10 mouse cellular contexts compared by ENCODE assay signal in the genomic region with DNA sequence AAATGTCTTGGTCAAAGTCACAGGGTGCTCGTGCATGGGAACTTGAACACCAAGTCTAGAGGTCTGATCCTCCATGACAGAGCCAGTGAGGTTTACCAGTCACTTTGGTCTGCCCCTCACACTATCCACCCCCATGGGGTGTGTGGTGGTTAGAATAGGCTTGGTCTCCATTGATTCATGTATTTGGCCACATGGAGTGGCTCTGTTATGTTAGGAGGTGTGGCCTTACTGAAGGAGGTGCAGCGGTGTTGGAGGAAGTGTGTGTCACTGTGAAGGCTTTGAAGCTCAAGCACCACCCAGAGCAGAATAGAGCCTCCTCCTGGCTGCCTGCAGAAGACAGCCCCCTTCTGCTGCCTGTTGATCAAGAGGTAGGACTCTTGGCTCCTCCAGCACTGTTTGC. TPM values are rescaled to one million over a fixed set of nuclear protein-coding genes. Genes with fewer than 3 reads are reported as not detected.
A peak's percentile ranks its signal among the peaks of the same experiment; 100 is the strongest.
DNase-seq lines count a peak whose midpoint lies in the region; ATAC-seq and TF ChIP-seq lines count a peak whose summit lies in the region.
"Had no signal": no experiment of that assay in that cellular context is flagged by ENCODE, and none has a peak within 500 bp of the region (broad histone marks: within the 10 kb centered on the region; RNA-seq: fewer than 3 reads in every experiment).

No protein-coding gene starts in this region.

- ATAC-seq in lung, embryonic 14.5 days (ENCODE audit: insufficient read depth), result peak; percentile 15; the same call in 1 of the 2 replicates
- ATAC-seq in forebrain, embryonic 12.5 days (ENCODE audit: low FRiP score), result peak; percentile 41
- ATAC-seq in hindbrain, embryonic 16.5 days, result peak; percentile 21; the same call in 1 of the 2 replicates
- ATAC-seq in stomach, postnatal 0 days (ENCODE audit: low FRiP score, low TSS enrichment), result peak; percentile 59; the same call in 1 of the 2 replicates

- H3K4me1 ChIP-seq in lung, embryonic 14.5 days (ENCODE audit: insufficient read depth), result no peaks in the 10 kb centered on the region
- peaks cover 31% of the 10 kb centered on the region for H3K4me1 ChIP-seq in forebrain, embryonic 12.5 days
- H3K4me1 ChIP-seq in hindbrain, embryonic 16.5 days (ENCODE audit: control insufficient read depth, insufficient read depth, low read depth, low read length), result peaks cover 11% of the 10 kb centered on the region
- H3K4me1 ChIP-seq in stomach, postnatal 0 days (replicated peaks; ENCODE audit: control insufficient read depth, insufficient read depth), result no peaks in the 10 kb centered on the region

- H3K9me3 ChIP-seq in lung, embryonic 14.5 days (ENCODE audit: low read depth, low read length), result no peaks in the 10 kb centered on the region
- no peaks in the 10 kb centered on the region for H3K9me3 ChIP-seq in forebrain, embryonic 12.5 days
- no peaks in the 10 kb centered on the region for H3K9me3 ChIP-seq in hindbrain, embryonic 16.5 days (ENCODE audit: control insufficient read depth, low read length)
- no peaks in the 10 kb centered on the region for H3K9me3 ChIP-seq in stomach, postnatal 0 days (ENCODE audit: control insufficient read depth, low read length)

- no peaks in the 10 kb centered on the region for H3K27me3 ChIP-seq in lung, embryonic 14.5 days (ENCODE audit: insufficient read depth, low read length)
- H3K27me3 ChIP-seq in forebrain, embryonic 12.5 days, result peaks cover 18% of the 10 kb centered on the region
- H3K27me3 ChIP-seq in hindbrain, embryonic 16.5 days (replicated peaks; ENCODE audit: control insufficient read depth, insufficient read depth, low read length), result no peaks in the 10 kb centered on the region
- no peaks in the 10 kb centered on the region for H3K27me3 ChIP-seq in stomach, postnatal 0 days (ENCODE audit: control insufficient read depth, insufficient read depth, low read length)

- WGBS in lung, embryonic 14.5 days, result 42% methylated on average over 2 of the region's 2 CpGs
- WGBS in forebrain, embryonic 12.5 days, result 65% methylated on average over 2 of the region's 2 CpGs
- 39% methylated on average over 2 of the region's 2 CpGs for WGBS in hindbrain, embryonic 16.5 days
- 40% methylated on average over 2 of the region's 2 CpGs for WGBS in stomach, postnatal 0 days

- TF ChIP-seq CTCF in lung, embryonic 14.5 days (IDR thresholded peaks at IDR 0.05; ENCODE audit: low read depth), result 0 out of 2 replicates have a peak, but pooled peaks have one; percentile 2
- peak; percentile 17; the same call in 1 of the 2 replicates for TF ChIP-seq CTCF in stomach, postnatal 0 days (IDR thresholded peaks at IDR 0.05; ENCODE audit: low read depth)

- no peak overlapping the region for H3K9ac ChIP-seq in lung, embryonic 14.5 days
- H3K9ac ChIP-seq in forebrain, embryonic 12.5 days, result no peak overlapping the region
- no peak overlapping the region for H3K9ac ChIP-seq in hindbrain, embryonic 16.5 days (ENCODE audit: low read depth, low read length)
- no peak overlapping the region for H3K9ac ChIP-seq in stomach, postnatal 0 days (ENCODE audit: low read length)

- no peak overlapping the region for H3K4me3 ChIP-seq in lung, embryonic 14.5 days (ENCODE audit: low read depth, low read length)
- no peak overlapping the region for H3K4me3 ChIP-seq in forebrain, embryonic 12.5 days (replicated peaks)
- no peak overlapping the region for H3K4me3 ChIP-seq in hindbrain, embryonic 16.5 days (ENCODE audit: low read length)
- no peak overlapping the region for H3K4me3 ChIP-seq in stomach, postnatal 0 days (ENCODE audit: low read depth, low read length)

- no peak overlapping the region for H3K27ac ChIP-seq in lung, embryonic 14.5 days (ENCODE audit: low read depth)
- H3K27ac ChIP-seq in forebrain, embryonic 12.5 days, result peak overlapping the region; percentile 72
- no peak overlapping the region; the same call in 1 of the 2 replicates for H3K27ac ChIP-seq in hindbrain, embryonic 16.5 days (ENCODE audit: low read depth, low read length)
- no peak overlapping the region for H3K27ac ChIP-seq in stomach, postnatal 0 days (replicated peaks)

- H3K36me3 ChIP-seq in lung, embryonic 14.5 days (ENCODE audit: insufficient read depth), result no peaks in the 10 kb centered on the region
- no peaks in the 10 kb centered on the region for H3K36me3 ChIP-seq in forebrain, embryonic 12.5 days (replicated peaks)
- no peaks in the 10 kb centered on the region for H3K36me3 ChIP-seq in hindbrain, embryonic 16.5 days (ENCODE audit: control insufficient read depth, insufficient read depth, low read length)
- H3K36me3 ChIP-seq in stomach, postnatal 0 days (ENCODE audit: control insufficient read depth, insufficient read depth, low read length), result no peaks in the 10 kb centered on the region

- TF ChIP-seq EP300 in stomach, postnatal 0 days (optimal IDR thresholded peaks at IDR 0.05), result no peak

- DNase-seq in lung, embryonic 14.5 days, result no peak
- no peak for DNase-seq in lung, postnatal 14 days
- DNase-seq in stomach, postnatal 0 days (ENCODE audit: low spot score), result no peak
- DNase-seq in kidney, adult 11 months, result no peak
- DNase-seq in c-Kit-positive CD71-positive TER-119-positive erythroid progenitor cells, embryonic 14.5 days (ENCODE audit: low spot score), result no peak
- DNase-seq in right cerebral cortex, postnatal 36 days (ENCODE audit: low spot score in 2 of 2), result no peak
- DNase-seq: heart, adult 18-20 months; liver had no signal

- no peak overlapping the region for H3K4me2 ChIP-seq in lung, embryonic 14.5 days
- no peak overlapping the region for H3K4me2 ChIP-seq in forebrain, embryonic 12.5 days
- H3K4me2 ChIP-seq in hindbrain, embryonic 16.5 days (ENCODE audit: low read length), result no peak overlapping the region
- H3K4me2 ChIP-seq in stomach, postnatal 0 days (replicated peaks; ENCODE audit: low read depth), result no peak overlapping the region

RNA-seq across cellular contexts. Expression of a gene that starts 59.8 kb away (rescaled TPM):
- polyA plus RNA-seq in lung, embryonic 14.5 days (2014; fragmentation: Nextera tagmentation; extraction: Ambion mirVana), result 16.1 and 18.2 TPM in 2 replicates
- 21.8 and 24.3 TPM in 2 replicates for polyA plus RNA-seq in forebrain, embryonic 12.5 days (2016; fragmentation: Nextera tagmentation; extraction: Ambion mirVana)
- polyA plus RNA-seq in hindbrain, embryonic 16.5 days (2015; fragmentation: Nextera tagmentation; extraction: Ambion mirVana), result 24.4 and 30.5 TPM in 2 replicates
- polyA plus RNA-seq in stomach, postnatal 0 days (2015; fragmentation: Nextera tagmentation; extraction: Ambion mirVana), result 6.8 and 7.9 TPM in 2 replicates
